Mouse (Mus musculus) lung, embryonic 14.5 days (tissue): ENCODE measurements around the gene Slc1a5. TPM values are rescaled to one million over a fixed set of nuclear protein-coding genes. Genes with fewer than 3 reads are reported as not detected.
A peak's percentile ranks its signal among the peaks of the same experiment; 100 is the strongest.

Experiments used
- ATAC-seq: fragments of 200-750 bp; cut with Nextera tagmentation; 2 replicates; pipeline ENCODE4 v1.8.0; 2017; ENCODE audit warnings: mild to moderate bottlenecking, moderate TSS enrichment, moderate library complexity; ENCODE audit not compliant: insufficient read depth
- DNase-seq: peaks from one replicate; pipeline ENCODE4 v3.0.0-alpha.2; 2015
- H3K27ac ChIP-seq: fragments of 300-500 bp; sonication (generic); 2 replicates; pipeline ENCODE4 v1.5.1; 2014; ENCODE audit warnings: low read depth, mild to moderate bottlenecking, moderate library complexity
- H3K27me3 ChIP-seq: fragments of 300-500 bp; sonication (generic); 2 replicates; pipeline ENCODE4 v1.6.1; 2014; ENCODE audit warnings: low read length, control low read depth; ENCODE audit not compliant: insufficient read depth
- H3K36me3 ChIP-seq: fragments of 300-500 bp; sonication (generic); 2 replicates; pipeline ENCODE4 v1.6.1; 2014; ENCODE audit warnings: control low read depth; ENCODE audit not compliant: insufficient read depth
- H3K4me1 ChIP-seq: fragments of 300-500 bp; sonication (generic); 2 replicates; pipeline ENCODE4 v1.6.1; 2014; ENCODE audit warnings: antibody characterized with exemption, control low read depth; ENCODE audit not compliant: insufficient read depth
- H3K4me2 ChIP-seq: fragments of 300-500 bp; sonication (generic); 2 replicates; pipeline ENCODE4 v1.6.1; 2014; ENCODE audit warnings: mild to moderate bottlenecking
- H3K4me3 ChIP-seq: fragments of 300-500 bp; sonication (generic); 2 replicates; pipeline ENCODE4 v1.5.1; 2014; ENCODE audit warnings: low read depth, low read length
- H3K9ac ChIP-seq: fragments of 300-500 bp; sonication (generic); 2 replicates; pipeline ENCODE4 v1.6.1; 2014
- H3K9me3 ChIP-seq: fragments of 300-500 bp; sonication (generic); 2 replicates; pipeline ENCODE4 v1.6.1; 2016; ENCODE audit warnings: low read depth, low read length, control low read depth
- CTCF ChIP-seq: IDR thresholded peaks from 2 replicates; pipeline ENCODE4 v1.5.1; 2016; ENCODE audit warnings: antibody characterized with exemption, low read depth
- WGBS: fragments of 180-500 bp; shearing (Covaris S2); extraction: QIAGEN DNeasy Blood & Tissue Kit; methylation state at CpG from one replicate; pipeline ENCODE4 v1.1.7; 2014; 5-methylcytosine and 5-hydroxymethylcytosine counted together
- polyA plus RNA-seq: library from polyadenylated mRNA; unstranded; fragments of >200 nt; fragmentation: Nextera tagmentation; extraction: Ambion mirVana; gene quantifications from 2 replicates; pipeline ENCODE4 v1.2.1, GENCODE M21; 2014

Slc1a5 gene
- polyA plus RNA-seq, 1 experiment from 2014 or later = 35.7 TPM

DNA sequence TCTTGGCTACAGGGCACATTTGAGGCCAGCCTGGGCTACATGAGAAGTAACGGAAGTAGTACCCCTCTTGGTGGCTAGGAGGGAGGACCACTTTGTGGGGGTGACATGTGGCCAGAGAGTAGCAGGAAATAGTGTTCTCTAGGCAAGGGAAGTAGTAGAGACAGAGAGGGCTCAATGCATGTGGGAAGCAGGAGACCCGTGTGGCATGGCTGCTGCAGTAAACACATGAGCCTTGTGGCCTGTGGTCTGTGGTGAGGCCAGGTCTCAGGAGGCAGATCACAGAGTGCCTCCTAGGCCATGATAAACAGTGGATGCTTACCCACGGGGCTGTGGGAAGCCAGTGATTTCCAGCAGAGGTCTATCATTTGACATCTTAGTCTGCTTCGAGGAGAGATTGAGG, 46.1 kb downstream of the Slc1a5 start:
- Histone ChIP-seq H3K27me3 (no peaks in the 10 kb centered on the region), H3K4me2 (no peak overlapping the region), H3K9me3 (no peaks in the 10 kb centered on the region), H3K4me3 (no peak overlapping the region), H3K4me1 (no peaks in the 10 kb centered on the region), H3K36me3 (peaks cover 97% of the 10 kb centered on the region), H3K27ac (0 out of 2 replicates have a peak overlapping the region, but pooled peaks have one; percentile 18), H3K9ac (no peak overlapping the region)
- no peak for TF ChIP-seq CTCF
- WGBS = 68% methylated on average over 4 of the region's 4 CpGs
- DNase-seq = no peak
- no peak for ATAC-seq

- no peak for TF ChIP-seq CTCF
- ATAC-seq (no peak), DNase-seq (no peak)
- Histone ChIP-seq H3K4me1 (no peaks in the 10 kb centered on the region), H3K4me2 (no peak overlapping the region), H3K36me3 (peaks cover 95% of the 10 kb centered on the region), H3K9ac (no peak overlapping the region), H3K27me3 (no peaks in the 10 kb centered on the region), H3K4me3 (no peak overlapping the region), H3K9me3 (no peaks in the 10 kb centered on the region), H3K27ac (peak overlapping the region; percentile 43; the same call in 1 of the 2 replicates)
- 73% methylated on average over 9 of the region's 9 CpGs for WGBS
These were observed 49.3 kb downstream of the Slc1a5 start for GRCm38 (mm10) chr7:16830449-16830848.

DNA sequence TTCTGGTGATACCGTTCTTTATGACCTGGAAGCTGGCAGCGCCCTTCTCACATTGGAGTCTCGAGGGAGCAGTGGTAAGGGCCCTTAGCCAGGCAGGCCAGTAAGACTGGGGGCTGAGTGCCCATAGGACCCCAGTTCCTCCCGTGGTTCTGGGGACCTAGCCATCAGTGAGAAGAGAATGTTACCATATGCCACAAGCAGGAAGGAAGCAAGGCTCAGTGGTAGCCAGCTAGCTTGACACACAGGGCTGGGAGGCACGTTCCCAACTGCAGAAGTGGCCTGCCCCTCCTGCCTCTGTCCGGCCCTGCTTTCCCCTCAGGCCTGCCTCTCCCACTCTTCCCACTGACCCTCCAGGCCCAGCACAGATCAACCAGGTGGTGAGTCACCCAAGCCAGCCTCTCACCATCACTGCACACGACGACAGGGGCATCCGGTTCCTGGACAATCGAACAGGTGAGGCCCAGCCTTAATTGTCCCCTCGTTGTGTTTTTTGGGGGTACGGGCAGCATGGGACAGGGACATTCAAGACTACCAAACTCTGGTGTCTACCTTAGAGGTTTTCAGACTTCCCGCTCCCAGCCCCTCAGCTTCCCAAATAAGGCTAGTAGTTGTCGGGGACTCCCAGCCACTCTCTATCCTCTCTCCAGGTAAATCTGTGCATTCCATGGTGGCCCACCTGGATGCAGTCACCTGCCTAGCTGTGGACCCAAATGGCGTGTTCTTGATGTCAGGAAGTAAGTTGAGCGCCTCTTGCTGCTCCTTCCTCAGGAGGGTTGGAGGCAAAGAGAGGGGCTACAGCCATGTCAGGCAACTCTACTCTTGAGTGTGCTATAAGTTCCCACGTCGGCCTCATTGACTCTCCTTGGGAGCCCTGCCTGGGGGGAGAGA, 57.0 kb downstream of the Slc1a5 start:
- Histone ChIP-seq H3K4me3 (no peak overlapping the region), H3K9ac (no peak overlapping the region), H3K27ac (no peak overlapping the region), H3K36me3 (peaks cover 75% of the 10 kb centered on the region), H3K4me1 (peaks cover 5% of the 10 kb centered on the region; the same call in 1 of the 2 replicates), H3K27me3 (no peaks in the 10 kb centered on the region), H3K4me2 (no peak overlapping the region), H3K9me3 (no peaks in the 10 kb centered on the region)
- TF ChIP-seq CTCF = no peak
- DNase-seq (no peak), ATAC-seq (no peak)
- WGBS = 91% methylated on average over 18 of the region's 18 CpGs

- peaks cover 10% of the 10 kb centered on the region; the same call in 1 of the 2 replicates for H3K4me1 ChIP-seq
- H3K9ac ChIP-seq = no peak overlapping the region
- H3K27ac ChIP-seq = no peak overlapping the region
- no peak overlapping the region for H3K4me2 ChIP-seq
- no peak overlapping the region for H3K4me3 ChIP-seq
- H3K27me3 ChIP-seq = no peaks in the 10 kb centered on the region
- no peak for TF ChIP-seq CTCF
- DNase-seq (no peak), ATAC-seq (no peak)
- H3K9me3 ChIP-seq = no peaks in the 10 kb centered on the region
- 78% methylated on average over 6 of the region's 6 CpGs for WGBS
- peaks cover 68% of the 10 kb centered on the region for H3K36me3 ChIP-seq
These were observed 57.8 kb downstream of the Slc1a5 start for GRCm38 (mm10) chr7:16838804-16839426.

GRCm38 (mm10) chr7:16839427-16840108, 58.4 kb downstream of the Slc1a5 start:
- no peak overlapping the region for H3K27ac ChIP-seq
- ATAC-seq (no peak), DNase-seq (no peak)
- peaks cover 63% of the 10 kb centered on the region for H3K36me3 ChIP-seq
- no peaks in the 10 kb centered on the region for H3K9me3 ChIP-seq
- 91% methylated on average over 12 of the region's 12 CpGs for WGBS
- H3K4me3 ChIP-seq = no peak overlapping the region
- H3K27me3 ChIP-seq = no peaks in the 10 kb centered on the region
- H3K4me2 ChIP-seq = no peak overlapping the region
- H3K4me1 ChIP-seq = peaks cover 12% of the 10 kb centered on the region; the same call in 1 of the 2 replicates
- no peak overlapping the region for H3K9ac ChIP-seq
- TF ChIP-seq CTCF = no peak

- no peak for TF ChIP-seq CTCF
- Histone ChIP-seq H3K27me3 (no peaks in the 10 kb centered on the region), H3K9me3 (no peaks in the 10 kb centered on the region), H3K4me1 (peaks cover 12% of the 10 kb centered on the region; the same call in 1 of the 2 replicates), H3K4me2 (no peak overlapping the region), H3K4me3 (no peak overlapping the region), H3K27ac (no peak overlapping the region), H3K9ac (no peak overlapping the region), H3K36me3 (peaks cover 57% of the 10 kb centered on the region)
- ATAC-seq = no peak
- WGBS = 81% methylated on average over 2 of the region's 2 CpGs
- DNase-seq = no peak
These were observed 59.0 kb downstream of the Slc1a5 start for GRCm38 (mm10) chr7:16840109-16840491.

- peaks cover 56% of the 10 kb centered on the region for H3K36me3 ChIP-seq
- H3K27ac ChIP-seq = peak overlapping the region; percentile 62; the same call in 1 of the 2 replicates
- no peak for ATAC-seq
These were observed 59.9 kb downstream of the Slc1a5 start for GRCm38 (mm10) chr7:16841078-16841477.

More at GRCm38 (mm10) chr7:16841078-16841477, 59.9 kb downstream of the Slc1a5 start:
- Histone ChIP-seq H3K4me2 (no peak overlapping the region), H3K27me3 (no peaks in the 10 kb centered on the region), H3K9me3 (no peaks in the 10 kb centered on the region), H3K4me1 (peaks cover 16% of the 10 kb centered on the region), H3K9ac (no peak overlapping the region), H3K4me3 (no peak overlapping the region)
- TF ChIP-seq CTCF = no peak
- WGBS = 83% methylated on average over 4 of the region's 4 CpGs
- DNase-seq = no peak
